Mouse (Mus musculus) bone marrow macrophage, adult 2 months (primary cell): Measurements from ENCODE around the gene St3gal4.

Experiments used
- CTCF ChIP-seq: IDR thresholded peaks from 2 replicates; pipeline ENCODE4 v1.5.1; 2012; ENCODE audit warnings: low read depth, mild to moderate bottlenecking, low read length, moderate library complexity
- POLR2A ChIP-seq: IDR thresholded peaks from 2 replicates; pipeline ENCODE4 v1.6.1; 2012; ENCODE audit warnings: mild to moderate bottlenecking, low read depth, low read length, borderline replicate concordance

DNA sequence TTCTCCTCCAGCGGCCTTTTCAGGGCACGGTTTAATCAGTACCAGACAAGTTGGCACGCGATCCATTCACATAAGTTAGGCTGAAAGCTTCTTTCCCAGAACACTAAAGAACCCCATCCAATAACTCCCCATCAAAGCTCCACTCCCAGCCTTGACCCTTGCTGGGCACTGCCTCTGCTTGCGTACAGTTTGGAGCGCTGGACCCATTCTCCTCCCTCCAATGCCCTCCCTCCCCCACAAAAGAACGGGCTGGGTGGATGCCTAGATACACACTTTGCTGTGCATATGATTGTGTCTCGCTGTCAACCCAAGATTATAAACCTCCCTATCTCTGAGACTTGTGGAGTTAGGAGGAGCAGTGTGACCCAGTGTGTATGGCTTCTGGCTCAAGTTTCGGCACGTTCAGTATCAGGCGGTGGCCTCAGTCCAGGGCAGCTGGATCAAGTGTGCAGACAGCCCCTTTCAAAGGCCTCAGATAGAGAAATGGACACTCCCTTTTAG, 74.0 kb downstream of the St3gal4 start:
- TF ChIP-seq POLR2A (no peak), CTCF (no peak)
